Mouse (Mus musculus): ENCODE measurements around the gene Mfrp. TPM values are rescaled to one million over a fixed set of nuclear protein-coding genes. Genes with fewer than 3 reads are reported as not detected.

The Mfrp gene
- 0.19 and 0.22 TPM in 2 replicates for polyA plus RNA-seq (2012; rRNA removed; ENCODE audit: low replicate concordance)

GRCm38 (mm10) chr9:44101490-44101889, at the start of gene Mfrp:
TSS of gene Mfrp (plus strand) at chr9:44101729.

DNA sequence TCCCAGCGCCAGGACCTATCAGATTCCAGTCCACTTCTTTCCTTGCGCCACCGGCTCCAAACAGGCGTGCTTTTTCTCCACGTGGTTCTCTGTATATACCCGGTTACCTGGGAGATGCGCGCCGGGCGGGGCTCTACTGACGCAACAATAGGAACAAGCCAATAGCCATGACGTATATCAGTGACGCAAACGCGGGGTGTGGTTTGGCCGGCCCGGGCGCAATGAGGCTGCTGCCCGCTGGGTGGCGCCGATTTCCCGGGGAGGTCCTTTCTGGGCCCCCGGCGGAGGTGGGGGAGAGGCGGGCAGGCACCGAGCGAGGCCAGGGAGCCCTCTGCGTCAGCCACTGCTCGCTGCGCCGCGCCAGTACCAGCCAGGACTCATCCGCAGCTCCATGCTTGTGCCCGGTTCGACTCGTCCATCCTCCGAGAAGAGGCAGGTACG, 34.7 kb upstream of the Mfrp start, which contains the start of gene Usp2:
TSS of gene Usp2 (plus strand) at position 237 of the 441 bp plus-strand sequence.

GRCm38 (mm10) chr9:44107110-44107509, 5.6 kb downstream of the Mfrp start, which contains the start of gene C1qtnf5:
TSS of gene C1qtnf5 (plus strand) at chr9:44107245.

DNA sequence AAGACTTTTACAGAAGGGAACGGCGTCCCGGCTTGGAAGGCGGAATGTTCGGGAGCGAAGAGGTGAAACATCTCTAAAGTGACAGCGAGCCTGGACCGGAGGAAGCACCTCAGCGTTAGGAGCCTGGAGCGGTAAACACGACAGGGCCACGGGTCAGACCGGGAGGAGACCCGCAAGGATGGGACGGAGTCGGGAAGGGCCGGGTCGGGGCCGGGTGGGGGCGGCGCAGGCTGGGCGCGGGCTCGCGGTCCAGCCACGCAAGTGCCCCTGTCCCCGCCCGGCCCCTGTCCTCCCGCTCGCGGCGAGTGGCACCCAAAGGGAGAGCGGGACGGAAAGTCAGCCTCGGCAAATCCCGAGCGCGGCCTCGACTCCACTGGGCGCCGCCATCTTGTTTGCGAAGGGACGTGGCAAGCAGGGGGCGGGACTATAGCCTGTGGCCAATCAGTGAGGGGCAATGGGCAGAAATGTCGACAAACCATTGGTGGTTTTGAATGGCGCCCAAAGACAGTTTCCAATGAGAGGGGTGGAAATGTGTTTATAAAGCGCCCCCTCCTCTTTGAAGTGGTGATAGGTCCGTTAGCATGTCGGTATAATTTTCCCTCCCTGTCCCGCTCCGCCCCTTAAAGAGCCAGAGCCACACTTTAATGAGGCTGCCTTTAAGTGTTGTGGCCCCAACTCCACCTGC, 11.7 kb downstream of the Mfrp start, which contains the start of the genes Gm49380 and Rnf26:
TSS of gene Gm49380 (minus strand) at position 396 of the 685 bp plus-strand sequence.
TSS of gene Rnf26 (minus strand) at position 413 of the 685 bp plus-strand sequence.

DNA sequence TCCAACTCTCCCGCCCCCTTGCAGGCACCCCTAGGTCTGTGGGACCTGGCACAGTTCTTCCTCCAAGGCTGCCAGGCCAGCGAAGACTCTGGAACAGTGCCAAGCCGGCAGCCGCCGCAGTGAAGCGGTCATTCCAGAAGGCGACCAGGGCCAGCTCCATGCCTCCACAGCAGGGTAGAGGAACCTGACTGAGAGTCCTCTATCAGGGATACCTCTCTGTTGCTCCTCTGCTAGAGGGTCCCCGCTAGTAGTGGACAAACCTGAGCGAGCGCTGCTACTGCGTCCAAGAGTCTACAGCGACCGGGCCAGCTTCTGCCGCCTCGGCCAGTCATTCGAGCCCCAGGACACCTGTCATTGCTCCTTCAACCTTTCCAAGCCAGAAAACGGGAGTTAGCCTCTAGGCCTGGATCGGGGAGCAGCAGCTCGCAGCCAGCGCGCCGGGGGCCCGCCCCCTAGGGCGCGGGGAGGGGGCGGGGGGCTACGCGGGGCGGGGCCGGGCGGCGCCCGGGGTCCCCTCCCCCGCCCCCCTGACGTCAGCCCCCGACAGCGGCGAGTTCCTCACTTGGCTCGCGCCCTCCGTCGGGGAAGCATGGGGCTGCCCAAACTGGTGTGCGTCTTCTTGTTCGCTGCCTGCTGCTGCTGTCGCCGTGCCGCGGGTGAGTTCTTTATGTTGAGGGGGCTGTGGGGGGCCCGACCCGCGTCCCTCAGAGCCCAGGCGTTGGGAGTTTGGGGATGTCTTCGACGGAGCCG, 32.7 kb downstream of the Mfrp start, which contains the start of gene Mcam:
TSS of gene Mcam (plus strand) at position 369 of the 750 bp plus-strand sequence.

Other genes with a start within 250 kb of the Mfrp start
- gene Thy1, start 58.3 kb upstream of the Mfrp start, polyA plus RNA-seq (2012; rRNA removed; ENCODE audit: low replicate concordance) = 96.2 and 370 TPM in 2 replicates
- 7.9 and 15.6 TPM in 2 replicates for gene Usp2, start 34.7 kb upstream of the Mfrp start, polyA plus RNA-seq (2012; rRNA removed; ENCODE audit: low replicate concordance)
- gene C1qtnf5, start 5.5 kb downstream of the Mfrp start, polyA plus RNA-seq (2012; rRNA removed; ENCODE audit: low replicate concordance) = 29.5 and 33.1 TPM in 2 replicates
- gene Gm49380, start 11.8 kb downstream of the Mfrp start, polyA plus RNA-seq (2012; rRNA removed; ENCODE audit: low replicate concordance) = 0.23 TPM in 1 of 2 replicates, not detected in the other
- gene Rnf26, start 11.8 kb downstream of the Mfrp start, polyA plus RNA-seq (2012; rRNA removed; ENCODE audit: low replicate concordance) = 31.5 and 51.6 TPM in 2 replicates
- 257 and 403 TPM in 2 replicates for gene Mcam, start 32.7 kb downstream of the Mfrp start, polyA plus RNA-seq (2012; rRNA removed; ENCODE audit: low replicate concordance)
- 11.5 and 18.6 TPM in 2 replicates for gene Cbl, start 132.3 kb downstream of the Mfrp start, polyA plus RNA-seq (2012; rRNA removed; ENCODE audit: low replicate concordance)
- gene Ccdc153, start 138.9 kb downstream of the Mfrp start, polyA plus RNA-seq (2012; rRNA removed; ENCODE audit: low replicate concordance) = not detected in 2 replicates
- 0.10 and 0.13 TPM in 2 replicates for gene Pdzd3, start 149.7 kb downstream of the Mfrp start, polyA plus RNA-seq (2012; rRNA removed; ENCODE audit: low replicate concordance)
- gene Nlrx1, start 166.9 kb downstream of the Mfrp start, polyA plus RNA-seq (2012; rRNA removed; ENCODE audit: low replicate concordance) = 23.7 and 26.2 TPM in 2 replicates
- gene Abcg4, start 186.9 kb downstream of the Mfrp start, polyA plus RNA-seq (2012; rRNA removed; ENCODE audit: low replicate concordance) = 4.6 and 20.7 TPM in 2 replicates
- 27.2 and 45.3 TPM in 2 replicates for gene Hinfp, start 203.9 kb downstream of the Mfrp start, polyA plus RNA-seq (2012; rRNA removed; ENCODE audit: low replicate concordance)
- gene C2cd2l, start 218.6 kb downstream of the Mfrp start, polyA plus RNA-seq (2012; rRNA removed; ENCODE audit: low replicate concordance) = 64.0 and 72.6 TPM in 2 replicates
- gene Dpagt1, start 224.3 kb downstream of the Mfrp start, polyA plus RNA-seq (2012; rRNA removed; ENCODE audit: low replicate concordance) = 71.2 and 80.6 TPM in 2 replicates
- 28.0 and 118 TPM in 2 replicates for gene H2afx, start 233.0 kb downstream of the Mfrp start, polyA plus RNA-seq (2012; rRNA removed; ENCODE audit: low replicate concordance)
- 62.0 and 66.6 TPM in 2 replicates for gene Hmbs, start 242.5 kb downstream of the Mfrp start, polyA plus RNA-seq (2012; rRNA removed; ENCODE audit: low replicate concordance)

Measured in subcutaneous adipose tissue, adult 2 months (tissue).